Mouse (Mus musculus) olfactory bulb, adult 2 months (tissue): ENCODE results near the gene Btn2a2. TPM values are rescaled to one million over a fixed set of nuclear protein-coding genes. Genes with fewer than 3 reads are reported as not detected.
A peak's percentile ranks its signal among the peaks of the same experiment; 100 is the strongest.

ENCODE experiments used
- H3K27ac ChIP-seq: fragments of 200-500 bp; 2 replicates; pipeline ENCODE4 v1.5.1; 2012; ENCODE audit warnings: low read depth, low read length; ENCODE audit not compliant: insufficient read depth
- H3K4me1 ChIP-seq: fragments of 200-500 bp; 2 replicates; pipeline ENCODE4 v1.6.1; 2012; ENCODE audit warnings: low read length; ENCODE audit not compliant: control insufficient read depth, insufficient read depth
- H3K4me3 ChIP-seq: fragments of 200-500 bp; 2 replicates; pipeline ENCODE4 v1.5.1; 2012; ENCODE audit warnings: mild to moderate bottlenecking, low read depth, low read length, moderate library complexity; ENCODE audit not compliant: insufficient read depth
- CTCF ChIP-seq: fragments of 200-500 bp; IDR thresholded peaks from 2 replicates; pipeline ENCODE4 v1.5.1; 2012; ENCODE audit warnings: low read depth, mild to moderate bottlenecking, low read length, moderate library complexity; ENCODE audit not compliant: insufficient read depth
- POLR2A ChIP-seq: fragments of 200-500 bp; IDR thresholded peaks from 2 replicates; pipeline ENCODE4 v1.6.1; 2012; ENCODE audit warnings: mild to moderate bottlenecking, low read depth, low read length, moderate library complexity; ENCODE audit not compliant: insufficient read depth
- WGBS: fragments of 180-500 bp; shearing (Covaris S2); methylation state at CpG from one replicate; pipeline ENCODE4 v1.1.7; 2018; 5-methylcytosine and 5-hydroxymethylcytosine counted together
- polyA plus RNA-seq: library from polyadenylated mRNA; stranded (reverse); fragments of >200 nt; gene quantifications from 2 replicates; pipeline ENCODE4 v1.2.4, GENCODE M21; 2012; ENCODE audit warnings: low replicate concordance; ENCODE audit not compliant: missing spikeins, insufficient read depth, insufficient read length

Gene Btn2a2
- polyA plus RNA-seq, 1 experiment, result not detected

DNA sequence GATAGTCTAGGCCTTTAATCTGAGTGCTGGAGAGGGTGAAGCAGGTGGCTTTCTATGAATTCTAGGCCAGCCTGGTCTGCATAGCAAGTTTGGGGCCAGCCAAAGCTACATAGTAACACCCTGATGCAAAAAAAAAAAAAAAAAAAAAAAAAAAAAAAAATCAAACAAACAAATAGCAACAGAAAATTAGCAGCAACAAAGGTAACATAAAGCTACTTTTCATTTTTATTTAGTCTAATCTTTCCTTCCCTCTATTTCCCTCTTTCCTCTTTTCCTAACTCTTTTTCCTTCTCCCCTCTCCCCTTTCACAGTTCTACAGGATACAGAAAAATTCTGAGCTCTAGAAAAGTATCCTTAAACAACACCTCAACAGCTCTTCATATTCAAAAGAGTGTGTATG lies 26.0 kb downstream of the Btn2a2 start:
- H3K4me3 ChIP-seq, result no peak overlapping the region
- no peak overlapping the region for H3K27ac ChIP-seq
- H3K4me1 ChIP-seq, result peaks cover 7% of the 10 kb centered on the region
- TF ChIP-seq POLR2A (no peak), CTCF (no peak)

DNA sequence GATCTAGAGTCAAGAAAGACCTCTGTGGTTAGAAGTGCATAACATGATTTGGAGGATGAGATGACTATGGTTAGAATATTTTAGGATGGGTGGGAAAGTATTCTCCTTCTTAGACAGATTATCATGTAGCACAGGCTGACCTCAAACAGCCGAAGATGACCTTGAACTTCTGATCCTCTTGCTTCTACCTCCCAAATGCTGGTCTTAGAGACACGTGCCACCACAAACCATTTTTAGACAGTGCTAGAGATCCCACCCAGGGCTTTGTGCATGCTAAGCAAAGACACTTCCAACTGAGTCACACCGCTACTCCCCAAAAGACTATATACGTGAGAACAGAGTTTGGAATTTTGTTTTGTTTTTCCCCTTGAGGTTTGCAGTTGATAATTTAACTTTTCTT lies 26.6 kb downstream of the Btn2a2 start:
- WGBS, result 92% methylated on average over 4 of the region's 4 CpGs
- TF ChIP-seq POLR2A (no peak), CTCF (no peak)
- H3K4me1 ChIP-seq, result peaks cover 7% of the 10 kb centered on the region
- no peak overlapping the region for H3K4me3 ChIP-seq
- no peak overlapping the region for H3K27ac ChIP-seq

DNA sequence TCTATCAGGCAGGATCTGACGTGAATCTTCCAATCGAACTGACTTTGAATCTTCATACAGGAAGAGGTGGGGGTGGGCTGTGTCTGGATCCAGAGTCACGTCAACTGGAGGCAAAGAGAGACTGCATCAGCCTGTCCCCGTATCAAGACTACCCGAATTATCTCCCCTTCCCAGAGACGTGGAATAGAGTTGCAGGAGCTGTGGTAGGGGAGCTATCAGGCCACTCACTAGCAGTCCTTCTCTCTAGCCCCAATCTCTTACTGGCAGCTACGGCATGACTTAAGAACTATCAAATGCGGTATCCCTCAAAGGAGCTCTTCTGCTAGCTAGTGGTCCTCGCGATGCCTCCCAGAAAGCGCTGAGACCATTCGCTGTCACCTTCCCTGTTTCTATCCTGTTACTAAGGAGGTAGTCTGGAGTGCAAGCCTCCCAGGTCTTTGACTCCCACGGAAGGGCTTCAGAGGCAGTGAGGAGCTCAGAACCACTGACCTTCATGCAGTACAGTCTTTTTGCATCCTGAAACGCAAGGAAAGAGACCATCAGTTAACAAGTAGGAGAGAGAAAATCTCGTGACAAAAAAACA lies 29.3 kb downstream of the Btn2a2 start:
- no peak overlapping the region for H3K4me3 ChIP-seq
- 48% methylated on average over 15 of the region's 15 CpGs for WGBS
- TF ChIP-seq CTCF (no peak), POLR2A (no peak)
- H3K27ac ChIP-seq, result no peak overlapping the region
- H3K4me1 ChIP-seq, result peaks cover 4% of the 10 kb centered on the region; the same call in 1 of the 2 replicates

DNA sequence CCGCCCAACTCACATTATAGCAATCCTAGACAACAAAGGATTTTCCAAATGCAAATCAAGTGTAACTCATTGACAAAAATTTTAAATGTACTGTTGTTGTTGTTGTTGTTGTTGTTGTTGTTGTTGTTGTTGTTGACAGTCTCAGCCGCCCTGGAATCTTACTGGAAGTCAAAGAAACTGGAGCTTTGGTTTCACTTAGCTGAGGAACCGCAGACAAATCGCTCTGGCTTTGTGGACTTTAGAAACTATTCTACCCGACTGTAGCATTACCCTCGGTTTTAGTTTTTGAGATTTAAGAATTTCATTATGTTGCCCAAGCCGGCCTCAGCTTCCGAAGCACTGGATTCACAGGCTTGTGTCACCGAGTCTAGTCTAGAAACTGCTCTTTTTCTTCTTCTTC lies 34.7 kb downstream of the Btn2a2 start:
- no peak overlapping the region for H3K27ac ChIP-seq
- no peak for TF ChIP-seq POLR2A
- no peak for TF ChIP-seq CTCF
- WGBS, result 0% methylated on average over 9 of the region's 9 CpGs
- peak overlapping the region; percentile 67 for H3K4me3 ChIP-seq
- H3K4me1 ChIP-seq, result no peaks in the 10 kb centered on the region

DNA sequence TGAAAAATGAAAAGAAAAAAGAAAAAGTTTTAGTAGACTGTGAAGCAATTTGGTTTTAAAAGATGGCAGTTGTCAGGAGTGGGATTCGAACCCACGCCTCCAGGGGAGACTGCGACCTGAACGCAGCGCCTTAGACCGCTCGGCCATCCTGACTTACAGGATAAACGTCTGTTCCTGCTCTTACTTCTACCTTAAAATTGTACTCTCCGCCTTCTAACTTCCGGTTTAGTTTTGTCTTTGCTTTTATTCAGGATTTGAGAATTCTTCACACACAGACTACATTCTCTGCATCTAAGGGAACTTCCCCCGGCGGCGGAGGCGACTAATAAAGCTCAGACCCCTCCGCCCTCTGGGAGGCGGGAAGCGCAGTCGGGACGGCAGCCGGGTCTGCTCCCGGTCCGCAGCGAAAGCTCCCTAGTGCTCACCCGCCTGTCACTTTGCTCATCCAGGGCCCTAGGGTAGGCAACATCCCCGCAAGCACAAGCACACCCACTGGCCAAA lies 35.2 kb downstream of the Btn2a2 start:
- TF ChIP-seq POLR2A (no peak), CTCF (no peak)
- under 1% methylated on average over 25 of the region's 25 CpGs for WGBS
- Histone ChIP-seq H3K4me1 (no peaks in the 10 kb centered on the region), H3K27ac (no peak overlapping the region), H3K4me3 (peak overlapping the region; percentile 67)

DNA sequence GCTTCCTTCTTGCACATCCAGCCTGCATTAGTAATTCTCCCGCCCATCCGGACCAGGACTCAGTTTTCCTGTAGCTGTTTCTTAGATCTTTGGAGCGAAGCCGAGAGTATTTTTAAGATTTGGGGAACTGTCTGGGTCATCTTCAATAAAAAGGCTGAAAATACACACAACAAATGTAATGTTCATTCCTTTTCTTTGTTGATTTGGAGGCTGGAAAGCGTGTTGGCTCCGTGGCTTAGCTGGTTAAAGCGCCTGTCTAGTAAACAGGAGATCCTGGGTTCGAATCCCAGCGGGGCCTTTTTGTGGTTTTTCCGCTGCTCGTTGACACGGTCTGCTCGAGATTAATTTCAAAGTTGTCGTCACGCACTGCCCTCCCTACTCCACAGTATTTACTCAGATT lies 38.3 kb downstream of the Btn2a2 start:
- Histone ChIP-seq H3K4me1 (no peaks in the 10 kb centered on the region), H3K4me3 (peak overlapping the region; percentile 60), H3K27ac (peak overlapping the region; percentile 61; the same call in 1 of the 2 replicates)
- TF ChIP-seq CTCF (no peak), POLR2A (no peak)
- under 1% methylated on average over 15 of the region's 15 CpGs for WGBS

DNA sequence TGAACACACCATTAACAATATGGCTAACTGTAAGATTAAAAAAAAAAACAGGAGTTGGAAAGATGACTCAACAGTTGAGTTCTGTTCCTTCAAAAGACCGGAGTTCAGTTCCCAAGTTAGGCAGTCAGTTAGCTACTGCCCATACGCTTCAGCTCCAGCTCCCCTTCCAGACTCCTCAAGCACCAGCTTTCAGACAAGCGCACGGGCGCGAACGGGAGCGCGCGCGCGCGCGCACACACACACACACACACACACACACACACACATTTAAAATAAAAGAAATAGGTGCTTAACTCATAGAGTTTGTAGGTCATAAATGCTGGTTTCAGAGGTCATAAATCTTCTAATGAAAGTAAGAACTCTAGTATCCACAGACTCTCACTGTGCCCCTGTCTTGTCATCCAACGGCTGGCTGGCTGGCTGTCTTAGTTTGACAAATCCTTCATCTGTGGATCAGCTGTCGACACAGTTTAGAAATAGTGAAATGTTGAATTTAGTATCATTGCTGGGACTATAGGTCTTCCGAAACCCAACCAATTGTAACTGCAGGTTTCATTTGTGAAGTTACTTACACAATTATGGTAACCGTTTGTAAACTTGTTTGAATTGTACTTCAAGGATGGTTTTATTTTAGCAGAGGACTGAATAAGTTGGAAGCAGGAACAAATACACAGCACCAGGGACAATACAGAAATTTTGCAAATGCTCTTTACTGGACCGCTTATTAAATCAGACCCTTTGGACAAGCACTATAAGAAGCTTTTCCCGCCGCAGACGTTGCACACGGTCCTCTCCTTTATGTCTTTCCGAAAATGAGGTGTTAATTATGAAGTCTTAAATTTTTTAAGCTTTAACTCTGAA lies 39.2 kb downstream of the Btn2a2 start:
- Histone ChIP-seq H3K27ac (no peak overlapping the region), H3K4me1 (no peaks in the 10 kb centered on the region), H3K4me3 (peak overlapping the region; percentile 44)
- WGBS, result under 1% methylated on average over 24 of the region's 24 CpGs
- TF ChIP-seq CTCF (no peak), POLR2A (no peak)

DNA sequence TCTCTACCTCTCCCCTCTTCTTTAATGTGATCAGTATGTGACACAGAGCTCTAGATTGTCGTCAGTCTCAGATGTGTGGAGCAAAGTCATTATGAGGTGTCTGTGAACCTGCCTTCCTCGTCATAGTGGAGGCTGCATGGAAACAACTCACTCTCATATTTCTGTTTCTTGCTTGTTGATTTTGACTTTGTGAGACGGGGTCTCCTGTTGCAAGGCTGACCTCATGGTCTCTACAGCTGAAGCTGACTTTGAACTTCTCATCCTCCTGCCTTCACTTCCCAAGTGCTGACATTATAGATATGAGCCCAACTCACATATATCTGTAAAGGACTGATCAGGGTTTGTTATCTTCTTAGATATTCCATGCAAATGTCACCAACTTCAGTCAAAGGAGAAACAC lies 39.9 kb downstream of the Btn2a2 start:
- Histone ChIP-seq H3K27ac (no peak overlapping the region), H3K4me3 (no peak overlapping the region), H3K4me1 (no peaks in the 10 kb centered on the region)
- WGBS, result 65% methylated on average over 3 of the region's 3 CpGs
- TF ChIP-seq CTCF (no peak), POLR2A (no peak)

DNA sequence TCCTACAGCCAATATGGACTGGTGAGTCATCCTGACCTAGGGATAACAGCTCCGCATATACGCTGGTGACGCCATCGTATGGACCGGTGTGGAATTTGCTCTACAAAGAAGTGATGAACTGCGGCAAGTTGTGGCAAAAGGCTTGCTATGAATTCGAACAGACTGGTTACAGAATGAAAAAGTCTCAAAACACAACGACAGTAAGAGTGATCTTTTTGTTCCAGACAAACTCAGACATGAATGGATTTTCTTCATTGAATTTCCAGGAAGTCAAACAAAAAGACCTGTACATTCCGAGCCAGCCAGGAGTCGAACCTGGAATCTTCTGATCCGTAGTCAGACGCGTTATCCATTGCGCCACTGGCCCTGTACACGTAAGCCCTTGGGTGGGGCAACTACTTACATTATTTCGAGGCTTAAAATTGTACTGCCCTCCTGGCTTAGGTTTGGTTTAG lies 42.1 kb downstream of the Btn2a2 start:
- peak overlapping the region; percentile 64; the same call in 1 of the 2 replicates for H3K27ac ChIP-seq
- H3K4me3 ChIP-seq, result peak overlapping the region; percentile 45
- TF ChIP-seq CTCF (no peak), POLR2A (no peak)
- WGBS, result 0% methylated on average over 16 of the region's 16 CpGs
- no peaks in the 10 kb centered on the region for H3K4me1 ChIP-seq
